Mouse (Mus musculus) cortical plate, adult 2 months (tissue): ENCODE results near the gene Serpinb6b. TPM values are rescaled to one million over a fixed set of nuclear protein-coding genes. Genes with fewer than 3 reads are reported as not detected.

Experiments
- H3K27ac ChIP-seq: fragments of 200-500 bp; 2 replicates; pipeline ENCODE4 v1.5.1; 2012; ENCODE audit warnings: low read length, control low read depth, inconsistent platforms; ENCODE audit not compliant: insufficient read depth
- H3K4me1 ChIP-seq: fragments of 200-500 bp; 2 replicates; pipeline ENCODE4 v1.6.1; 2011; ENCODE audit warnings: low read length; ENCODE audit not compliant: control insufficient read depth, insufficient read depth
- H3K4me3 ChIP-seq: fragments of 200-500 bp; 2 replicates; pipeline ENCODE4 v1.5.1; 2011; ENCODE audit warnings: mild to moderate bottlenecking, low read length, control low read depth; ENCODE audit not compliant: insufficient read depth
- CTCF ChIP-seq: fragments of 200-500 bp; IDR thresholded peaks from 2 replicates; pipeline ENCODE4 v1.5.1; 2011; ENCODE audit warnings: mild to moderate bottlenecking, control low read depth, low read length; ENCODE audit not compliant: insufficient read depth; ENCODE audit errors: extremely low read depth
- POLR2A ChIP-seq: fragments of 200-500 bp; IDR thresholded peaks from 2 replicates; pipeline ENCODE4 v1.6.1; 2011; ENCODE audit warnings: mild to moderate bottlenecking, low read length, control low read depth; ENCODE audit not compliant: insufficient read depth; ENCODE audit errors: extremely low read depth
- polyA plus RNA-seq: library from polyadenylated mRNA; depleted of rRNA; stranded (reverse); fragments of >200 nt; gene quantifications from 2 replicates; pipeline ENCODE4 v1.2.3, GENCODE M21; 2012

Gene Serpinb6b
- polyA plus RNA-seq, 1 experiment: 2.1 TPM

GRCm38 (mm10) chr13:33003523-33004413 is 38.8 kb downstream of the Serpinb6b start:
- Histone ChIP-seq H3K27ac (peak overlapping the region; percentile 82), H3K4me1 (no peaks in the 10 kb centered on the region; the same call in 1 of the 2 replicates), H3K4me3 (peak overlapping the region; percentile 40)
- no peak for TF ChIP-seq POLR2A
- no peak for TF ChIP-seq CTCF

DNA sequence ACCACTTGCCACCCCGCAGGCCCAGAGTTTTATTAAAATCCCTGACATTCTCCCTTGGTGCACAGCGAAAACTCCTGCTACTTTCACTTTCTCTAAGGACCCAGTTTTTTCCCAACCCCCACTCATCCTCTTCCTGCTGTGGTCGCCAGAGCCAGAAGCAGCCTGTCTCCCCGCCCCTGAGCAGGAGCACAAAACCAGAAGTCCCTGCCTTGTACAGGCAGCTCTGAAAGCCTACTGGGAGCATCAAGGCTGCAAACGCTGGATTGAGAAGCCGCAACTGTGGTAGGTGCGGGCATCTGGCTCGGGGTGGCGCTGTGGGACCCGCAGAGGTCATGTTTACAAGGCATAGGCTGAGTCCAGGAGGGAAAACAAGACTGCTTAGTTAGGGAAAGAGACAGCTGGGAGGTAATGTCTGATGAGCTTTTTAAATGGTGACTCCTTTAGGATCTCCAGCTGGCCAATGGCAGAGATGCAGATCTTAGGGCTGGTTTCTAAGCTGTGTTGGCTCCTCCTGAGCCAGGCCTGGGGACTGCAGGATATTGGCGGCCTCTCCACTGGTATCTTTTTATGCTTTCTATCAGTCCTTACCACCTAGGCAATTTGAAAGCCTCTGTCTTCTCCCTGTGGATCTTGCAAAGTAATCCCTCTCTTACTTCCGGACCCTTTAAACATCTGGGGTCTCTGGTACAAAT is 39.6 kb downstream of the Serpinb6b start:
- TF ChIP-seq CTCF (peak; percentile 48), POLR2A (no peak)
- no peaks in the 10 kb centered on the region; the same call in 1 of the 2 replicates for H3K4me1 ChIP-seq
- H3K27ac ChIP-seq: peak overlapping the region; percentile 82
- H3K4me3 ChIP-seq: peak overlapping the region; percentile 40

DNA sequence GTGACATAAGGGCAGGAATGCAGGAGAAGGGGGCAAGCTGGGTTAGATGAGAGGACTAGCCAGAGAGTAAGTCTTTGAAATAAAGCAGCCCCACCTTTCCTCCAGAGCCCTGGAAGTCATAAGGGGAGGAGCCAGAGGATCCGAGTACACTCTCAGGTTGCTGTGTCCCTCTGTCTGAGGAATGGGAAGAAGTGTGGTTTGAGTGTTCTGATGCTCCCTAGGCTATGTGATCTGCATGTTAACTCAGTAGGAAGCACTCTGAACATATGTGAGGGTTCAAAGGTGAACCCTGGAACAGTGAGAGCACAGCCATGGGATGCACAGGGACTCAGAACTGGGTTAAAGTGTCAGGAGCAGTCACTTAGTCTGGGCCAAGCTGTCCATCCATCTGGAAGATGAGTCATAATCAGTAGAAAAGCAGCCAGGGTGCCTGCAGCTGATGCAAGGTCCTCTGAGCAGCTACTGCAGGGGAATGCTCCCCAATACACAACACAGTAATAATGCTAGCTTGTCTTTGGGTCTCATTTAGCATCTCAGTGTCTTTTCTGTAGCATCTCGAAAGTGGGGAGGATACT is 40.6 kb downstream of the Serpinb6b start:
- no peaks in the 10 kb centered on the region; the same call in 1 of the 2 replicates for H3K4me1 ChIP-seq
- no peak overlapping the region for H3K4me3 ChIP-seq
- no peak overlapping the region for H3K27ac ChIP-seq
- TF ChIP-seq CTCF (no peak), POLR2A (no peak)

- TF ChIP-seq CTCF: no peak
- TF ChIP-seq POLR2A: no peak
- Histone ChIP-seq H3K27ac (no peak overlapping the region), H3K4me1 (no peaks in the 10 kb centered on the region; the same call in 1 of the 2 replicates), H3K4me3 (no peak overlapping the region)
These were observed 41.5 kb downstream of the Serpinb6b start for GRCm38 (mm10) chr13:33006555-33006954.

DNA sequence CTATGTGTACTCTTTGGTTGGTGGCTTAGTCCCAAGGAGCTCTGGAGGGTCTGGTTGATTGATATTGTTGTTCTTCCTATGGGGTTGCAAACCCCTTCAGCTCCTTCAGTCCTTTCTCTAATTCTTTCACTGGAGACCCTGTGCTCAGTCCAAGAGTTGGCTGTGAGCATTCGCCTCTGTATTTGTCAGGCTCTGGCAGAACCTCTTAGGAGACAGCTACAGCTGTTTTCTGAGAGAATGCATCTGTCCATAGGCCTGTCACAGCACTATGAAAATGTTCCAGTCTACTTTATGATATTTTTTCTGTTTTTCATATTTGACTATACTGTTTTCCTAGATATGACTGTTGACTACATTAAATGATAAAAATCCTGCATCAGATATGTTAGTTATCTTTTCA is 47.4 kb downstream of the Serpinb6b start:
- TF ChIP-seq POLR2A: no peak
- no peak for TF ChIP-seq CTCF
- no peak overlapping the region for H3K4me3 ChIP-seq
- no peaks in the 10 kb centered on the region for H3K4me1 ChIP-seq
- H3K27ac ChIP-seq: no peak overlapping the region

GRCm38 (mm10) chr13:33013271-33013670 is 48.3 kb downstream of the Serpinb6b start:
- TF ChIP-seq POLR2A (no peak), CTCF (no peak)
- H3K27ac ChIP-seq: no peak overlapping the region
- no peaks in the 10 kb centered on the region for H3K4me1 ChIP-seq
- no peak overlapping the region for H3K4me3 ChIP-seq

- Histone ChIP-seq H3K4me1 (no peaks in the 10 kb centered on the region), H3K4me3 (no peak overlapping the region), H3K27ac (no peak overlapping the region)
- no peak for TF ChIP-seq CTCF
- TF ChIP-seq POLR2A: no peak
These were observed 57.4 kb downstream of the Serpinb6b start for GRCm38 (mm10) chr13:33022371-33022770.

GRCm38 (mm10) chr13:33026427-33027057 is 61.5 kb downstream of the Serpinb6b start:
- no peak for TF ChIP-seq POLR2A
- no peak for TF ChIP-seq CTCF
- H3K4me3 ChIP-seq: no peak overlapping the region
- H3K4me1 ChIP-seq: no peaks in the 10 kb centered on the region
- no peak overlapping the region for H3K27ac ChIP-seq

DNA sequence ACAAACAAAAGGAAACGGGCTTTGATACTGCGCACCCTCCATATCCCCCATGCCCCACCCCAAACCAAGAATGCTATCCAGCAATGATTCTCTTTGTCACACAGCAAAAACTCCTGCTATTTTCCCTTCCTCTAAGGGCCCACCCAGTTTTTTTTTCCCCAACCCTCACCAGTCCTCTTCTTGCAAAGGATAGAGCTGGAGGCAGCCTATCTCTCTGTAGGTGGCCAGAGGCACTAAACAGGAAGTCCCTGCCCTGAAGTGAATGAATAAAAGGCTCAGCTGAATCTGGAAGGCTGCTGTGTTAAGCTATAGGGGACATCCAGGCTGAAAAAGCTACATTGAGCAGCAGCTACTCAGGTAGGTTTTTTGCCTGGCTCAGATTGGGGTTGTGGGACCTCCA is 62.2 kb downstream of the Serpinb6b start, which contains the start of gene Serpinb9b:
Gene Serpinb9b (plus strand): TSS at position 173 of the 400 bp plus-strand sequence.
- TF ChIP-seq POLR2A (no peak), CTCF (no peak)
- no peaks in the 10 kb centered on the region for H3K4me1 ChIP-seq

More for the DNA sequence above, 62.2 kb downstream of the Serpinb6b start, which contains the start of gene Serpinb9b:
- Histone ChIP-seq H3K27ac (no peak within 1 kb of the TSS), H3K4me3 (no peak within 1 kb of the TSS)
